Mouse (Mus musculus): Measurements from ENCODE around the gene Fam19a2.

The Fam19a2 gene

GRCm38 (mm10) chr10:123572342-123573070 is 308.7 kb downstream of the Fam19a2 start:
- DNase-seq = no peak

GRCm38 (mm10) chr10:123577823-123578222 is 314.0 kb downstream of the Fam19a2 start:
- DNase-seq = no peak

- no peak for DNase-seq
Observed at GRCm38 (mm10) chr10:123579012-123579411, 315.2 kb downstream of the Fam19a2 start.

GRCm38 (mm10) chr10:123595043-123595442 is 331.2 kb downstream of the Fam19a2 start:
- no peak for DNase-seq

- DNase-seq = no peak
Observed at GRCm38 (mm10) chr10:123597059-123597458, 333.3 kb downstream of the Fam19a2 start.

GRCm38 (mm10) chr10:123605671-123606070 is 341.9 kb downstream of the Fam19a2 start:
- peak; percentile 9 to 44 for DNase-seq

GRCm38 (mm10) chr10:123626691-123627090 is 362.9 kb downstream of the Fam19a2 start:
- DNase-seq = no peak

GRCm38 (mm10) chr10:123629248-123629744 is 365.5 kb downstream of the Fam19a2 start:
- no peak for DNase-seq

- no peak for DNase-seq
Observed at GRCm38 (mm10) chr10:123632029-123632428, 368.2 kb downstream of the Fam19a2 start.

- DNase-seq = no peak
Observed at GRCm38 (mm10) chr10:123636655-123637054, 372.9 kb downstream of the Fam19a2 start.

GRCm38 (mm10) chr10:123637496-123637895 is 373.7 kb downstream of the Fam19a2 start:
- DNase-seq = no peak

- DNase-seq = peak; percentile 4 to 12
Observed at GRCm38 (mm10) chr10:123645568-123645967, 381.8 kb downstream of the Fam19a2 start.

GRCm38 (mm10) chr10:123671208-123671607 is 407.4 kb downstream of the Fam19a2 start:
- DNase-seq = no peak

GRCm38 (mm10) chr10:123678284-123678864 is 414.6 kb downstream of the Fam19a2 start:
- DNase-seq = no peak

- DNase-seq = no peak
Observed at GRCm38 (mm10) chr10:123682718-123683255, 419.0 kb downstream of the Fam19a2 start.

- no peak for DNase-seq
Observed at GRCm38 (mm10) chr10:123692186-123692925, 428.6 kb downstream of the Fam19a2 start.

GRCm38 (mm10) chr10:123692926-123693224 is 429.1 kb downstream of the Fam19a2 start:
- DNase-seq = no peak

GRCm38 (mm10) chr10:123702595-123702994 is 438.8 kb downstream of the Fam19a2 start:
- no peak for DNase-seq

- DNase-seq = no peak
Observed at GRCm38 (mm10) chr10:123707026-123707425, 443.2 kb downstream of the Fam19a2 start.

GRCm38 (mm10) chr10:123710738-123711137 is 446.9 kb downstream of the Fam19a2 start:
- DNase-seq = no peak

GRCm38 (mm10) chr10:123721952-123722460 is 458.2 kb downstream of the Fam19a2 start:
- no peak for DNase-seq

GRCm38 (mm10) chr10:123723641-123724040 is 459.8 kb downstream of the Fam19a2 start:
- DNase-seq = no peak

GRCm38 (mm10) chr10:123748317-123748716 is 484.5 kb downstream of the Fam19a2 start:
- DNase-seq = no peak

Measured in cerebellum, postnatal 10 days (tissue).